Mouse (Mus musculus) liver, embryonic 14.5 days (tissue): ENCODE results near the gene Stoml2.

Experiments used
- CTCF ChIP-seq: IDR thresholded peaks from 2 replicates; pipeline ENCODE4 v1.5.1; 2016; ENCODE audit warnings: antibody characterized with exemption, low read depth, control low read depth
- EP300 ChIP-seq: IDR thresholded peaks from 2 replicates; pipeline ENCODE4 v1.6.1; 2016; ENCODE audit warnings: antibody characterized with exemption, low read depth

DNA sequence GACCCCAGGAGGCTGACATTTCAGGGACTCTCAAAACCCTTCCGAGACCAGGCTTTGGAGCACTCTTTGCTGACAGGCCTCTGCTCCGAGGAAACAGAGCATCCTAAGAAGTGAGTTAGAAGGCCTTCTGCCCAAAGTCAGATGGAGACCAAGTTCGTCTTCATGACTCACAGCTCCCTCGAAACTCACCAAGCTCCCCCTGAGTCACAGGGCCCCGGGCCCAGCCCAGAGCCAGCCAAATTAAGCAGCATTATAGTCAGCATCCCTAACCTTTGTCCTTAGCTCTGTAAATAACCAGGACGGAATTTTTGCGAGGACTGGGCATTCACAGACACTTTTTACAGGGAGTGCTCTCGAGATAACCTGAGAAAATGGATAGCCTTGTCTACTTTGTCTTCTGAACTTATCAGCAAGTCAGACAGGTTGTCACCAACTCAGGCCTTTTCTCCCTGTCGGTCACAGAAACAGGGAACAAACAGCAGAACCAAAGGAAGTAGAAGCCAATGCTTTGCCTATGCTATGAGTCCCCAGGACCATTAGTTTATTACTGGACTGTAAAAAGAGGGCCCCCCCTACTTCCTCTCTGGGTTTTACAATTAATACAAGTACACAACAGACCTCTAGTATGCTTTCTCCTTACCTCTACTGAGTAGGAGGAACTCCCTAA, 9.5 kb upstream of the Stoml2 start:
- TF ChIP-seq CTCF (no peak), EP300 (no peak)
